Mouse (Mus musculus): ENCODE measurements around the gene Cdk18. TPM values are rescaled to one million over a fixed set of nuclear protein-coding genes. Genes with fewer than 3 reads are reported as not detected.
"Not testable (repeated sequence)": the region's sequence is repeated elsewhere in the genome, so short reads cannot be mapped to it uniquely, and the experiment has no call there.

The Cdk18 gene
- polyA plus RNA-seq, 1 experiment, result 69.3 TPM

DNA sequence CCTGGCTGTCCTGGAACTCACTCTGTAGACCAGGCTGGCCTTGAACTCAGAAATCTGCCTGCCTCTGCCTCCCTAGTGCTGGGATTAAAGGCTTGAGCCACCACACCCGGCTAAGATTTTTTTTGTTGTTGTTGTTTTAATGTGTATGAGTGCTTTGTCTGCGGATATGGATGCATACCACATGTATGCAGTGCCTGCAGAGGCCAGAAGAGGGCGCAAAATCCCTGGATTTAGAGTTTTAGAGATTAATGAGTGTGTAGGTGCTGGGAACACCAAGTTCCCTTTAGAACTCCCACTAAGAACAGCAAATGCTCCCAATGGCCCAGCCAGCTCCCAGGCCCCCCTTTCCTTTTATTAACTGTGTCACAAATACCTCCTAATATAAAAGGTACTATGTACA is 26.4 kb upstream of the Cdk18 start:
- Histone ChIP-seq H3K27ac (ENCODE audit: insufficient read depth, low read depth, low read length) (no peak overlapping the region), H3K4me1 (ENCODE audit: control insufficient read depth, insufficient read depth, low read length) (no peaks in the 10 kb centered on the region), H3K36me3 (ENCODE audit: control insufficient read depth, insufficient read depth, low read length) (no peaks in the 10 kb centered on the region), H3K4me3 (ENCODE audit: insufficient read depth, low read depth, low read length) (no peak overlapping the region), H3K27me3 (replicated peaks; ENCODE audit: control insufficient read depth, insufficient read depth, low read length) (no peaks in the 10 kb centered on the region)
- WGBS, result 70% methylated on average over 3 of the region's 3 CpGs
- DNase-seq, result no peak
- TF ChIP-seq CTCF (conservative IDR thresholded peaks at IDR 0.05; ENCODE audit: insufficient read depth, insufficient read length, low read depth, low read length), result peak; percentile 56
- TF ChIP-seq POLR2A (IDR thresholded peaks at IDR 0.05; ENCODE audit: low read depth, low read length), result no peak

DNA sequence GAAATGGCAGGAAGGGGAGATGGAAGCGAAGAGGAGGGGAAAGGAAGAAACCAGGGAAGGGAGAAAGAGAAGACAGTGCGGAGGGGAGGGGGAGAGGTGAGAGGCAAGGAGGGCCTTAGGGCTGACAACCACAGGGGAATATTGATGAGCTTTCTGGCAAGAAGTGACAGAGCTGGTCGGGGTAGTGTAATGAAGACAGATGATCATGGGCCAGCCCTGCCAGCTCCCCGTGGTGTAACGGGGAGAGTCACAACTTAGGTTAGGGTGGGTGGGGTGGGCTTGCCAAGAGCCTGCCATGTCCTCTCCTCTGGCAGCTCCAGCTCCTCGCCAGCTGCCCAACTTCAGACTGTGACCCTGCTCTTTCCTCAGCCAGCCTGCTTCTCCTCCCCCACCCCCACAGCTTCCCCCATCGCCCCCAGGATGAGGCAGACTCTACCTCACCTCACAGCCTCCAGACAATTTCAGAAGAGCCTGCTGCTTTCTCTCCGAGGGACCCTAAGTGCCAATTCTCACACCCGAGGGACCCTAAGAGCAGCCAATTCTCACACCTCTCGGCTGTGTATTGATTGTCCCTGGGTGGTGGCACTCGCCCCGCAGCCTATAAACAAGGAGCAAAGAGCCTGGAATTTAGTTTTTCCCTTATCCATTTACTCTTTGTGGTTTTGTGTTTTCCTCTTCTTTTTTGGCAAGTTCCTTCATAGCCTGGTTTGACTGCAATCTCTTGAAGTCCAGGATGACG is 25.5 kb upstream of the Cdk18 start:
- WGBS, result 42% methylated on average over 13 of the region's 13 CpGs
- no peak for DNase-seq
- TF ChIP-seq POLR2A (IDR thresholded peaks at IDR 0.05; ENCODE audit: low read depth, low read length) (no peak), CTCF (conservative IDR thresholded peaks at IDR 0.05; ENCODE audit: insufficient read depth, insufficient read length, low read depth, low read length) (no peak)

DNA sequence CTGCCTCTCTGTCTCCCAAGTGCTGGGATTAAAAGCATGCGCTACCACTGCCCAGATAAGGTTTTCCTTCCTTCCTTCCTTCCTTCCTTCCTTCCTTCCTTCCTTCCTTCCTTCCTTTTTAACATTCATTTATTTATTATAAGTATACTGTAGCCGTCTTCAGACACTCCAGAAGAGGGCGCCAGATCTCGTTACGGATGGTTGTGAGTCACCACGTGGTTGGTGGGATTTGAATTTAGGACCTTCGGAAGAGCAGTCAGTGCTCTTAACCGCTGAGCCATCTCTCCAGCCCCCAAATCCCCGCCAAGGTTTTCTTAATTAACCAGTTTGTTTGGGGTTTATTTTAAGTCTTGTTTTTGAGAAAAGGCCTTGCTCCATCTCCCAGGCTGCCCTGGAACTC is 23.1 kb upstream of the Cdk18 start:
- H3K27ac ChIP-seq (ENCODE audit: insufficient read depth, low read depth, low read length); H3K36me3 ChIP-seq (ENCODE audit: control insufficient read depth, insufficient read depth, low read length); DNase-seq; H3K4me1 ChIP-seq (ENCODE audit: control insufficient read depth, insufficient read depth, low read length); H3K4me3 ChIP-seq (ENCODE audit: insufficient read depth, low read depth, low read length); H3K27me3 ChIP-seq (replicated peaks; ENCODE audit: control insufficient read depth, insufficient read depth, low read length): not testable (repeated sequence)
- WGBS, result 56% methylated on average over 9 of the region's 9 CpGs
- peak; percentile 34; the same call in 1 of the 2 replicates for TF ChIP-seq CTCF (conservative IDR thresholded peaks at IDR 0.05; ENCODE audit: insufficient read depth, insufficient read length, low read depth, low read length)

More for the DNA sequence above, 25.5 kb upstream of the Cdk18 start:
- no peaks in the 10 kb centered on the region for H3K27me3 ChIP-seq (replicated peaks; ENCODE audit: control insufficient read depth, insufficient read depth, low read length)
- no peaks in the 10 kb centered on the region for H3K4me1 ChIP-seq (ENCODE audit: control insufficient read depth, insufficient read depth, low read length)
- H3K4me3 ChIP-seq (ENCODE audit: insufficient read depth, low read depth, low read length), result no peak overlapping the region
- no peak overlapping the region for H3K27ac ChIP-seq (ENCODE audit: insufficient read depth, low read depth, low read length)
- no peaks in the 10 kb centered on the region for H3K36me3 ChIP-seq (ENCODE audit: control insufficient read depth, insufficient read depth, low read length)

DNA sequence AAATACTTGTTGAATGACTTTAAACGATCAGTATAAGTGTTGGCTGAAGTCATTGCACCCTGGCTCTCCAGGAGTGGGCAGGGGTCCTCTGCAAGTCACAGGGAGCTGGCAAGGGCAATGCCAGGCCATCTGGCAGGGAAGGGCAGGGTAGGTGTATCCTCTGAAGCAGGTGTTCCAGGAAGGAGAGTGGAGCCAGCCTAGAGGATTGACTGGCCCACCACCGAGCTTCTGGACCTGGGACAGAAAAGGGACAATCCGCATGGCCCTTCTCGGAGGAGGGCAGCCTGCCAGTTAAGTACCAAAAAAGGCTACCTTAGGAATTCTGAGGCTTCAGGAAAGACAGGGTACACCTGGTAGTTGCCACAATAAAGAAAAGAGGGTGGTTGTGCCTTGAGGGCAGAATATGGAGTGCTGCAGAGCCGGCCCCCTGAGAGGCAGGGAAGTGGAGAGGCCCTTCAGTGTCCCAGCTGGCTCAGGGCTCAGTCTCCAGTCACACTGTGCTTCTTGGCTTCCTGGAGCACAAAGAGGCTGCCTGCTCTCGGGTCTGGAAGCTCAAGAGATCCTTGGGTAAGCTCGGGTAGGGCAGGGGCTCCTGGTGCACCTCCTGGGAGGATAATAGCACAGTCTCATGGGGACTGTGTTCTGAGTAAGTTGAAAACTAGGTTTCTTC is 21.9 kb upstream of the Cdk18 start:
- no peak for DNase-seq
- WGBS, result 74% methylated on average over 7 of the region's 7 CpGs
- Histone ChIP-seq H3K27ac (ENCODE audit: insufficient read depth, low read depth, low read length) (no peak overlapping the region), H3K4me3 (ENCODE audit: insufficient read depth, low read depth, low read length) (no peak overlapping the region), H3K4me1 (ENCODE audit: control insufficient read depth, insufficient read depth, low read length) (peaks cover 4% of the 10 kb centered on the region; the same call in 1 of the 2 replicates), H3K36me3 (ENCODE audit: control insufficient read depth, insufficient read depth, low read length) (no peaks in the 10 kb centered on the region), H3K27me3 (replicated peaks; ENCODE audit: control insufficient read depth, insufficient read depth, low read length) (no peaks in the 10 kb centered on the region)
- TF ChIP-seq CTCF (conservative IDR thresholded peaks at IDR 0.05; ENCODE audit: insufficient read depth, insufficient read length, low read depth, low read length) (no peak), POLR2A (IDR thresholded peaks at IDR 0.05; ENCODE audit: low read depth, low read length) (no peak)

DNA sequence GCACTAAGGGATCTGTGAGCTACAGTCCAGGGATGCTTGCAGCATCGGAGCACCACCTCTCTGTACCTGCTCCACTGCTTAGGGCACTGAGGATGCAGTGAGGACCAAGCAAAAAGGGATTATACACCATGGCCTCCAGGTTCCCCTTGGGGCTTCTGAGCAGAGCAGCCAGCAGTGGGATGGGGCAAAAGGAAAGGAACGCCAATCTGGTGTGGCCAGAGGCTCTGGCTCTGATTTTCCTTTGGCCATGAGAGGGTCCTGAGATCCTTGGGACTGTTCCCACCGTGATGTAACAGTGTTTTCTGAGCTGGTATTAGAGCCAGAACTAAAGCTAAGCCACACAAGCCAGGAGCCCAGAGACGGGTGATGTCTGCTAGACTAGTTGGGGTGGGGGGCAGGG is 20.2 kb upstream of the Cdk18 start:
- H3K27ac ChIP-seq (ENCODE audit: insufficient read depth, low read depth, low read length), result no peak overlapping the region
- no peak for TF ChIP-seq POLR2A (IDR thresholded peaks at IDR 0.05; ENCODE audit: low read depth, low read length)
- no peak for TF ChIP-seq CTCF (conservative IDR thresholded peaks at IDR 0.05; ENCODE audit: insufficient read depth, insufficient read length, low read depth, low read length)
- no peak overlapping the region for H3K4me3 ChIP-seq (ENCODE audit: insufficient read depth, low read depth, low read length)
- H3K4me1 ChIP-seq (ENCODE audit: control insufficient read depth, insufficient read depth, low read length), result peaks cover 4% of the 10 kb centered on the region; the same call in 1 of the 2 replicates
- no peak for DNase-seq
- H3K27me3 ChIP-seq (replicated peaks; ENCODE audit: control insufficient read depth, insufficient read depth, low read length), result no peaks in the 10 kb centered on the region
- H3K36me3 ChIP-seq (ENCODE audit: control insufficient read depth, insufficient read depth, low read length), result no peaks in the 10 kb centered on the region
- 75% methylated on average over 4 of the region's 4 CpGs for WGBS

DNA sequence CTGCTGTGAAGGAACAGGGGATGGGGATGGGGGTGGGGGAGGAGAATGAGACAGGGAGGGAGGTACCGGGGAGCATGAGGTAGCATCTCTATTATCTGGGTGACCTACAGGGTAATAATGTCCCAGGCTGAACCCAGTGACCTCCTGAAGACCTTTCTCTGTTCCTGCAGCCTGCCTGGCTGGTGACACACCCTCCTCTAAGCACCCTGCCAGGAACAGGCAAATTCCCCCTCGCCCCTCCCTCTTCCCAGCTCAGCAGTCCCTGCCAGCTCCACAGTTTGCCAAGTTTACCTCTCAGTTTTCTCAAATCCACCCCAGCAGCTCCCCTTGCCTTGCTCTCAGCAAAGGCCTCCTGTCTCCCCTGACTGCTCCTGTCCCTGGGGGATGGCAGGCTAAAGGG is 19.3 kb upstream of the Cdk18 start:
- WGBS, result 51% methylated on average over 2 of the region's 2 CpGs
- no peak overlapping the region for H3K27ac ChIP-seq (ENCODE audit: insufficient read depth, low read depth, low read length)
- peaks cover 4% of the 10 kb centered on the region; the same call in 1 of the 2 replicates for H3K4me1 ChIP-seq (ENCODE audit: control insufficient read depth, insufficient read depth, low read length)
- H3K27me3 ChIP-seq (replicated peaks; ENCODE audit: control insufficient read depth, insufficient read depth, low read length), result no peaks in the 10 kb centered on the region
- no peak overlapping the region for H3K4me3 ChIP-seq (ENCODE audit: insufficient read depth, low read depth, low read length)
- TF ChIP-seq CTCF (conservative IDR thresholded peaks at IDR 0.05; ENCODE audit: insufficient read depth, insufficient read length, low read depth, low read length) (no peak), POLR2A (IDR thresholded peaks at IDR 0.05; ENCODE audit: low read depth, low read length) (no peak)
- peak; percentile 51 for DNase-seq
- no peaks in the 10 kb centered on the region for H3K36me3 ChIP-seq (ENCODE audit: control insufficient read depth, insufficient read depth, low read length)

DNA sequence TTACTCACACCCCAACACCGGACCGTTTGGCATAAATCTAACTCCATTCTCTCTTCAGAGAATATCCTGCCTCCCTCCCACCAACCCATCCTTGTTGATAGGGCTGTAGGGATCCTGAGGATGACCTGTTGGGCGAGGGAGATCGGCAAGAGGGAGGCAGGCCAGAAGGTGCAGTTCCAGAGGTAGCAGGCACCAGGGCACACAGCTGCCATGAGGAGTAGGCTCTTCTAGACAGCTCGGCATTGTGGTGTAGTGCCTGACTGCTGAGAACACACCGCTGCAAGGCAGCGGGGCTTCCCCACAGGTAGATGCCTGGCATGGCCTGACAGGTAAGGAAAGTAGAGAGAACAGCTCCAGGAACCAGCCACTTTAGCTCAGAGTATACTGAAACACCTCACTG is 18.3 kb upstream of the Cdk18 start:
- H3K27me3 ChIP-seq (replicated peaks; ENCODE audit: control insufficient read depth, insufficient read depth, low read length), result no peaks in the 10 kb centered on the region
- no peak for TF ChIP-seq POLR2A (IDR thresholded peaks at IDR 0.05; ENCODE audit: low read depth, low read length)
- no peak for TF ChIP-seq CTCF (conservative IDR thresholded peaks at IDR 0.05; ENCODE audit: insufficient read depth, insufficient read length, low read depth, low read length)
- no peak for DNase-seq
- 42% methylated on average over 7 of the region's 7 CpGs for WGBS
- H3K4me1 ChIP-seq (ENCODE audit: control insufficient read depth, insufficient read depth, low read length), result peaks cover 4% of the 10 kb centered on the region; the same call in 1 of the 2 replicates
- no peaks in the 10 kb centered on the region for H3K36me3 ChIP-seq (ENCODE audit: control insufficient read depth, insufficient read depth, low read length)
- H3K4me3 ChIP-seq (ENCODE audit: insufficient read depth, low read depth, low read length), result no peak overlapping the region
- H3K27ac ChIP-seq (ENCODE audit: insufficient read depth, low read depth, low read length), result no peak overlapping the region

Measured in kidney, adult 2 months (tissue).